Mouse (Mus musculus): ENCODE measurements around the gene Map4k3.
"Not testable (repeated sequence)": the region's sequence is repeated elsewhere in the genome, so short reads cannot be mapped to it uniquely, and the experiment has no call there.

The Map4k3 gene

GRCm38 (mm10) chr17:80632354-80632753, 95.9 kb downstream of the Map4k3 start:
- no peak for DNase-seq (ENCODE audit: low spot score)

GRCm38 (mm10) chr17:80631028-80631427, 97.3 kb downstream of the Map4k3 start:
- no peak for DNase-seq (ENCODE audit: low spot score)

- DNase-seq (ENCODE audit: low spot score) = no peak
These were observed 103.3 kb downstream of the Map4k3 start for GRCm38 (mm10) chr17:80624979-80625378.

- DNase-seq (ENCODE audit: low spot score) = no peak
These were observed 106.6 kb downstream of the Map4k3 start for GRCm38 (mm10) chr17:80621691-80622090.

- no peak for DNase-seq (ENCODE audit: low spot score)
These were observed 107.4 kb downstream of the Map4k3 start for GRCm38 (mm10) chr17:80620786-80621423.

- no peak for DNase-seq (ENCODE audit: low spot score)
These were observed 108.7 kb downstream of the Map4k3 start for GRCm38 (mm10) chr17:80619556-80619955.

- DNase-seq (ENCODE audit: low spot score) = no peak
These were observed 109.4 kb downstream of the Map4k3 start for GRCm38 (mm10) chr17:80618890-80619289.

GRCm38 (mm10) chr17:80603806-80604205, 124.5 kb downstream of the Map4k3 start:
- DNase-seq (ENCODE audit: low spot score) = no peak

GRCm38 (mm10) chr17:80603079-80603625, 125.1 kb downstream of the Map4k3 start:
- DNase-seq (ENCODE audit: low spot score) = no peak

- DNase-seq (ENCODE audit: low spot score) = no peak
These were observed 126.9 kb downstream of the Map4k3 start for GRCm38 (mm10) chr17:80601371-80601770.

GRCm38 (mm10) chr17:80583051-80583450, 145.2 kb downstream of the Map4k3 start:
- no peak for DNase-seq (ENCODE audit: low spot score)

GRCm38 (mm10) chr17:80579901-80580300, 148.4 kb downstream of the Map4k3 start:
- no peak for DNase-seq (ENCODE audit: low spot score)

- no peak for DNase-seq (ENCODE audit: low spot score)
These were observed 149.2 kb downstream of the Map4k3 start for GRCm38 (mm10) chr17:80579089-80579488.

GRCm38 (mm10) chr17:80578041-80578440, 150.2 kb downstream of the Map4k3 start:
- DNase-seq (ENCODE audit: low spot score) = no peak

GRCm38 (mm10) chr17:80577639-80578038, 150.6 kb downstream of the Map4k3 start, which contains the start of gene Cdkl4:
Gene Cdkl4 (minus strand): TSS chr17:80577813.
- DNase-seq (ENCODE audit: low spot score) = no peak

- peak; percentile 47 for DNase-seq (ENCODE audit: low spot score)
These were observed 151.1 kb downstream of the Map4k3 start for GRCm38 (mm10) chr17:80577214-80577613.

GRCm38 (mm10) chr17:80575008-80575407, 153.3 kb downstream of the Map4k3 start:
- DNase-seq (ENCODE audit: low spot score) = peak; percentile 42

GRCm38 (mm10) chr17:80574471-80574965, 153.8 kb downstream of the Map4k3 start:
- DNase-seq (ENCODE audit: low spot score) = no peak

- peak; percentile 50 for DNase-seq (ENCODE audit: low spot score)
These were observed 155.9 kb downstream of the Map4k3 start for GRCm38 (mm10) chr17:80572187-80572935.

- no peak for DNase-seq (ENCODE audit: low spot score)
These were observed 156.8 kb downstream of the Map4k3 start for GRCm38 (mm10) chr17:80571460-80571859.

GRCm38 (mm10) chr17:80569718-80570117, 158.6 kb downstream of the Map4k3 start:
- not testable (repeated sequence) for DNase-seq (ENCODE audit: low spot score)

GRCm38 (mm10) chr17:80568842-80569601, 159.3 kb downstream of the Map4k3 start:
- DNase-seq (ENCODE audit: low spot score) = no peak
